Mouse (Mus musculus): Measurements from ENCODE around the gene Nkapd1.

DNA sequence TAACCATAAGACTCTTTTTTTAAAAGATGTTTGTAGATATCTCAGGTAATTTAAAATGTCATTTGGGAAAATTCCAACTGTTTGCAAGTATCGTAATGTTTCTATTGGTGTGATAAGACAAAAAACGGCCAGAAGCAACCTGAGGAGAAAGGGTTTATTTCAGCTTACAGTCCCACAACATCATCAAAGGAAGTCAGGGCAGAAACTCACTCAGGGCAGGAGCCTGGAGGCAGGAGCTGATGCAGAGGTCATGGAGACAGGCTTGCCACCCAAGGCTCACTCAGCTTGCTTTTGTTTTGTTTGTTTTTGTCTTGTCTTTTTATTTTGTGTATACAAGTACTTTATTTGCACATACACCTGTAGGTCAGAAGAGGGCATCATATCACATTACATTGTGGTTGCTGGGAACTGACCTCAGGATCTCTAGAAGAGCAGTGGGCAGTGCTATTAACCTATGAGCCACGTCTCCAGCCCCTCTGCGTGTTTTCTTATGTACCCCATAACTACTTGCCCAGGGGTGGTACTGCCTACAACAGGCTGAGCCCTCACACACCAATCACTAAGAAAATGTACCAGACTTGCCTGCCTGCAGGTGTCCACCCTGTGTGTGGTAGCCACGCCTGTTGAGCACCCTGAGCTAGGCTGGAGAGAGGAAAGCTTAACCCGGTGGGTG lies 14.9 kb upstream of the Nkapd1 start:
- TF ChIP-seq TAL1 (IDR thresholded peaks at IDR 0.05; ENCODE audit: low read length) (no peak), GATA1 (IDR thresholded peaks at IDR 0.05; ENCODE audit: low read length) (no peak)
